Mouse (Mus musculus) embryonic facial prominence, embryonic 14.5 days (tissue): ENCODE measurements around the gene Pcsk1n. TPM values are rescaled to one million over a fixed set of nuclear protein-coding genes. Genes with fewer than 3 reads are reported as not detected.
"Not testable (repeated sequence)": the region's sequence is repeated elsewhere in the genome, so short reads cannot be mapped to it uniquely, and the experiment has no call there.

ENCODE experiments used
- ATAC-seq: fragments of 200-750 bp; cut with Nextera tagmentation; 2 replicates; pipeline ENCODE4 v1.8.0; 2017; ENCODE audit warnings: low read depth, moderate number of reproducible peaks, moderate TSS enrichment
- DNase-seq: peaks from one replicate; pipeline ENCODE4 v3.0.0-alpha.2; 2015; ENCODE audit warnings: low spot score
- H3K27ac ChIP-seq: fragments of 300-500 bp; sonication (generic); replicated peaks from 2 replicates; pipeline ENCODE4 v1.5.1; 2014; ENCODE audit warnings: low read depth, mild to moderate bottlenecking, low read length, moderate library complexity
- H3K27me3 ChIP-seq: fragments of 300-500 bp; sonication (generic); replicated peaks from 2 replicates; pipeline ENCODE4 v1.6.1; 2014; ENCODE audit warnings: low read length; ENCODE audit not compliant: control insufficient read depth, insufficient read depth
- H3K36me3 ChIP-seq: fragments of 300-500 bp; sonication (generic); 2 replicates; pipeline ENCODE4 v1.6.1; 2014; ENCODE audit warnings: low read length, mixed read lengths; ENCODE audit not compliant: control insufficient read depth, insufficient read depth
- H3K4me1 ChIP-seq: fragments of 300-500 bp; sonication (generic); 2 replicates; pipeline ENCODE4 v1.6.1; 2014; ENCODE audit warnings: antibody characterized with exemption, low read length; ENCODE audit not compliant: control insufficient read depth, insufficient read depth
- H3K4me2 ChIP-seq: fragments of 300-500 bp; sonication (generic); 2 replicates; pipeline ENCODE4 v1.6.1; 2014; ENCODE audit warnings: low read depth, mild to moderate bottlenecking, low read length, moderate library complexity, mixed read lengths
- H3K4me3 ChIP-seq: fragments of 300-500 bp; sonication (generic); 2 replicates; pipeline ENCODE4 v1.5.1; 2014; ENCODE audit warnings: low read depth, mild to moderate bottlenecking, low read length
- H3K9ac ChIP-seq: fragments of 300-500 bp; sonication (generic); 2 replicates; pipeline ENCODE4 v1.6.1; 2014; ENCODE audit warnings: low read depth, mild to moderate bottlenecking, low read length, moderate library complexity, mixed read lengths
- H3K9me3 ChIP-seq: fragments of 300-500 bp; sonication (generic); 2 replicates; pipeline ENCODE4 v1.6.1; 2016; ENCODE audit warnings: low read length; ENCODE audit not compliant: control insufficient read depth
- WGBS: fragments of 180-500 bp; shearing (Covaris S2); extraction: QIAGEN DNeasy Blood & Tissue Kit; methylation state at CpG from one replicate; pipeline ENCODE4 v1.1.7; 2014; 5-methylcytosine and 5-hydroxymethylcytosine counted together
- polyA plus RNA-seq: library from polyadenylated mRNA; unstranded; fragments of >200 nt; fragmentation: Nextera tagmentation; extraction: Ambion mirVana; gene quantifications from 2 replicates; pipeline ENCODE4 v1.2.1, GENCODE M21; 2014

Pcsk1n gene
- polyA plus RNA-seq, 1 experiment from 2014 or later, result 8.6 TPM

DNA sequence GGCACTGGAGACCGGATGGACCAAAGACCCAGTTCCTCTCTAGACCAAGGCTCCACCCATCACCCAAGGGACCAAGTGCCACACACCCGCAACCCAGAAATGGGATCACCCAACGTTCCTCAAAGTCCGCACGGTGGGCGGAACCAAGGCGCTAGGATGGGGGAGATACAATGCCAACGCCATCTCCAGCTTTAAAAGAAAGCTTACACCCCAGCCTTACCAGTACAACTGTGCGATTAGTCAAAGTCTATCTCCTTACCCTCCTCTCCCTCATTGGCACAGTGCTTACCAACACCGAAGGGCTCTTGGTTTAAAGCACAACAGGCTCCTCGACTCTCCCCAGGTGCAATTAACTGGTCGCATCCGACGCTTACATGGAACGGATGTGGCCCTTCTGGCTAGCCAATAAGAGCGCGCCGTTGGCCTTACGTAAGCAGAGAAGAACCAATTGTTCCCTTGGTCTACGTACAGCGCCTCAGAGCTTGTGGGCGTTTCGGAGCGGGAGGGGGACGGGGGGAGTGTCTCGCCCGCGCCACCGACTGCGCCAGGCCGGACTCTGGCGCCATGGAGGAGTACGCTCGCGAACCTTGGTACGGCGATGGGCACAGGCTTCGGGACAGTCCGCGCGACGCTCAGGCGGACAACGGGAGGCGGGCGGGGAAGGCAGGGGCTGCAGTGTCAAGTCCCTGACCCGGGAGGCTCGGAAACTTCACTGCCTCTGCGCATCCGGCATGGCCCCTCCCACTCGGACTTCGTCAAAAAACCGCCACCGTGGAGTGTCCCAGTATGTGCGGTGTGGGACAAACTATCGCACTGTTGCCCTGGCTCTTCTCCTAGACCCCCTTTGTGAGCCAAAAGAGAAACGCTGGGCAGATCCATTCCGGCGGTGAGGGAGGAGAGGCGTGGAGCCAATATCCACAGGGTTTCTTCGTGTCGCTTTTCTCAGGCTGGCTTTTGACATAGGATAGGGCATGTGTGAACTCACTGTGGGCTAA lies 20.4 kb upstream of the Pcsk1n start, which contains the start of the genes Pqbp1 and Timm17b:
Gene Pqbp1, minus strand, starts transcription at position 390 of the 995 bp plus-strand sequence.
Gene Timm17b, plus strand, starts transcription at position 478 of the 995 bp plus-strand sequence.
- Histone ChIP-seq H3K4me3 (peak within 1 kb of the TSS; percentile 56), H3K36me3 (peaks cover 9% of the 10 kb centered on the region), H3K27ac (peak within 1 kb of the TSS; percentile 79), H3K4me1 (no peaks in the 10 kb centered on the region), H3K4me2 (peak within 1 kb of the TSS; percentile 57), H3K9ac (peak within 1 kb of the TSS; percentile 72), H3K9me3 (no peaks in the 10 kb centered on the region), H3K27me3 (no peaks in the 10 kb centered on the region)
- 20% methylated on average over 53 of the region's 62 CpGs for WGBS
- ATAC-seq (peak; percentile 99), DNase-seq (peak; percentile 98)

DNA sequence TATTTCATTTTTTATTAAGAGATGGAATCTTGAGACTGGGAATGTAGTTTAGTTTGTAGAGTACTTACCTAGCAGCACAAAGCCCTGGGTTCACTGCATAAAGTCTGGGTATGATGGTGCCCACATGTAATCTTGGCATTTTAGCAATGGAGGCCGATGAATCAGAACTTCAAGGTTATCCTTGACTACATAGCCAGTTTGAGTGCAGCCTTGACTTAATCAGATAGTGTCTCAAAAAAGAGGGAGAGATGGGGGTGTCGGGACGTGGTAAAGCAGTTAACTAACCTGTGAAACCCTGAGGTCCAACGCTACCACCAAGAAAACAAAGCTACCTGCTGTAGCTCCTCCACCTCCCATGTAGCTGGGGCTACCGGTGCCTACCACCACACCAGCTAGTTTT lies 15.2 kb upstream of the Pcsk1n start:
- H3K36me3 ChIP-seq, result peaks cover 5% of the 10 kb centered on the region; the same call in 1 of the 2 replicates
- no peak for DNase-seq
- no peak overlapping the region for H3K27ac ChIP-seq
- WGBS, result 90% methylated on average over 5 of the region's 5 CpGs
- H3K9me3 ChIP-seq, result no peaks in the 10 kb centered on the region
- no peak overlapping the region for H3K9ac ChIP-seq
- no peak for ATAC-seq
- no peaks in the 10 kb centered on the region for H3K27me3 ChIP-seq
- H3K4me2 ChIP-seq, result no peak overlapping the region
- no peak overlapping the region for H3K4me3 ChIP-seq
- no peaks in the 10 kb centered on the region for H3K4me1 ChIP-seq

DNA sequence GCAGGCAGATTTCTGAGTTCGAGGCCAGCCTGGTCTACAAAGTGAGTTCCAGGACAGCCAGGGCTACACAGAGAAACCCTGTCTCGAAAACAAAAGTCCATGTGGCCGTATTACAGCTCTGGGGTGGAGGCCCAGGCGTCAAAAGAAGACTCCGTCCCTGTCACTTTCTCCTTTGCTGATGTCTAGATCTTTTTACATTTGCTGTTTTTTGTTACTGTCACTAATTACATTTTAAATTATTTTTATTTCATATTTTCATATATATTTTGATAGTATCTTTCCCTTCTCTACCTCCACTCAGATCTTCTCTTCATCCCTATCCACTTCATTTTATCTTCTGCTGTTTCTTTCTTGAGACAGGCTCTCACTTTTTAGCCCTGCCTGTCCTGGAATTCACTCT lies 11.9 kb upstream of the Pcsk1n start, which contains the start of gene Gm10491:
Gene Gm10491, minus strand, starts transcription at position 101 of the 400 bp plus-strand sequence.
- Histone ChIP-seq H3K9ac (no peak within 1 kb of the TSS), H3K27me3 (no peaks in the 10 kb centered on the region), H3K4me1 (no peaks in the 10 kb centered on the region), H3K27ac (no peak within 1 kb of the TSS), H3K4me2 (no peak within 1 kb of the TSS), H3K9me3 (no peaks in the 10 kb centered on the region), H3K4me3 (no peak within 1 kb of the TSS), H3K36me3 (peaks cover 5% of the 10 kb centered on the region; the same call in 1 of the 2 replicates)
- WGBS, result 89% methylated on average over 5 of the region's 5 CpGs
- DNase-seq, result no peak
- no peak for ATAC-seq

GRCm38 (mm10) chrX:7909242-7909641 lies 10.4 kb upstream of the Pcsk1n start, which contains the start of gene Gm10490:
Gene Gm10490, plus strand, starts transcription at chrX:7909542.
- not testable (repeated sequence) for H3K9me3 ChIP-seq, H3K27ac ChIP-seq, H3K27me3 ChIP-seq, H3K36me3 ChIP-seq, H3K9ac ChIP-seq, ATAC-seq, DNase-seq, H3K4me2 ChIP-seq, H3K4me1 ChIP-seq, H3K4me3 ChIP-seq
- 88% methylated on average over 4 of the region's 4 CpGs for whole genome bisulfite sequencing

DNA sequence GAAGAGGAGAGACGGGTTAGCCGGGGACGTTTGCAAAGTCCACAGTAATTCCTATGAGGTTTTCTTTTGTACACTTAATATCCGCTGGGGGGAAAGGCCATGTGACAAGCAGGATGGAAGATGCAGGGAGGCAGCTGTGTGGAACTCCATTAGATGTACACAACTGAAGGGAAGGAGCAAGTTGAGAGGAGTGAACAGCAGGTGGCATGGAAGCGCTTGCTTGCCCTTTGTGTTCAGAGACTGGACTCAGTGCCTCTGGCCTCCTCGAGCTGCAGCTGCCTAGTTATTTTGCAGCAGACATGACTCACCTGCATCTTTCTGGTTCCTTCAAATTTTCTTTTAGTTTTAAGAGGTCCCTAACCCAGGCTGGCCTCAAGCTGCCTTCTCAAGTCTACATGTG lies 9.1 kb upstream of the Pcsk1n start:
- DNase-seq (no peak), ATAC-seq (no peak)
- Histone ChIP-seq H3K9ac (no peak overlapping the region), H3K27me3 (no peaks in the 10 kb centered on the region), H3K4me1 (no peaks in the 10 kb centered on the region), H3K36me3 (peaks cover 5% of the 10 kb centered on the region; the same call in 1 of the 2 replicates), H3K9me3 (no peaks in the 10 kb centered on the region), H3K4me3 (no peak overlapping the region), H3K4me2 (no peak overlapping the region), H3K27ac (no peak overlapping the region)
- WGBS, result 55% methylated on average over 6 of the region's 6 CpGs

- WGBS, result 30% methylated on average over 3 of the region's 3 CpGs
- not testable (repeated sequence) for DNase-seq, ATAC-seq, H3K4me2 ChIP-seq, H3K4me3 ChIP-seq, H3K4me1 ChIP-seq, H3K9ac ChIP-seq, H3K9me3 ChIP-seq, H3K27ac ChIP-seq, H3K36me3 ChIP-seq
- peaks cover 15% of the 10 kb centered on the region for H3K27me3 ChIP-seq
These were observed 4.0 kb upstream of the Pcsk1n start for GRCm38 (mm10) chrX:7915669-7916068.

- H3K4me1 ChIP-seq, result not testable (repeated sequence)
These were observed 1.7 kb upstream of the Pcsk1n start for GRCm38 (mm10) chrX:7917960-7918359.

GRCm38 (mm10) chrX:7922032-7922431 lies 2.4 kb downstream of the Pcsk1n start:
- Histone ChIP-seq H3K4me2 (peak overlapping the region; percentile 48), H3K36me3 (no peaks in the 10 kb centered on the region), H3K9me3 (no peaks in the 10 kb centered on the region), H3K27ac (no peak overlapping the region), H3K4me1 (no peaks in the 10 kb centered on the region), H3K4me3 (peak overlapping the region; percentile 26), H3K9ac (no peak overlapping the region), H3K27me3 (peaks cover 68% of the 10 kb centered on the region)
- peak; percentile 5 for DNase-seq
- 0 out of 2 replicates have a peak, but pooled peaks have one; percentile 15 for ATAC-seq
- WGBS, result 17% methylated on average over 15 of the region's 48 CpGs

More at GRCm38 (mm10) chrX:7917960-7918359, 1.7 kb upstream of the Pcsk1n start:
- not testable (repeated sequence) for H3K4me3 ChIP-seq, H3K27ac ChIP-seq, H3K9me3 ChIP-seq, ATAC-seq, H3K4me2 ChIP-seq, H3K9ac ChIP-seq, DNase-seq, H3K36me3 ChIP-seq
- WGBS, result 67% methylated on average over 6 of the region's 6 CpGs
- H3K27me3 ChIP-seq, result peaks cover 38% of the 10 kb centered on the region
